ENCODE assay signal across 12 mouse cellular contexts in the genomic region with DNA sequence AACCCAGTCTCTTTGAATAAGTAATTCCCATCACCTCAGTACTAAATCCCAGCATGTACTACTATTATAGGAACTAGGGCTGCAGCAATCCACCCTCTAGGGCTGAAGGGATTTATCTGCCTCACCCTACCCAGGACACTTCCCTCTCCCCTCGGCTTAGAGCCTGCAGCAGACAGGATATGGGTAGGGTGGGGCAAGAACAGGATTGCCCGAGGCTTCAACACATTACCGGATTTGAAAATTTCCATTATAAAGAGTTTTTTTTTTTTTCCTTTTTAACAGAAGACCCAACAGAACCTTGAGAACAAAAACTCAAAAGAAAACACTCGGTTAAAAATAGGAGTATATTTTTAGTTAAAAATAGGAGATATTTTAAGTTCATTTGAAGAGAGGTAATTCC. TPM values are rescaled to one million over a fixed set of nuclear protein-coding genes. Genes with fewer than 3 reads are reported as not detected.
DNase-seq lines count a peak whose midpoint lies in the region; TF ChIP-seq lines count a peak whose summit lies in the region.
"Had no signal": no experiment of that assay in that cellular context is flagged by ENCODE, and none has a peak within 500 bp of the region (broad histone marks: within the 10 kb centered on the region; RNA-seq: fewer than 3 reads in every experiment).

No protein-coding gene starts in this region.

- peak; percentile 39 to 55 for DNase-seq in kidney, postnatal 36 days
- no peak for DNase-seq in kidney, adult 8-10 months
- DNase-seq in CD4-positive, CD25-positive, alpha-beta regulatory T cell, adult 2 months (ENCODE audit: low read depth, low spot score) = peak; percentile 65
- peak; percentile 64 for DNase-seq in ES-E14 (ENCODE audit: low read depth, low spot score)
- peak; percentile 51 for DNase-seq in lung, postnatal 36 days
- DNase-seq in urinary bladder, adult 2 months (ENCODE audit: low spot score) = no peak
- no peak for DNase-seq in gastrocnemius, adult 8-10 months (ENCODE audit: low spot score in 2 of 2)
- DNase-seq: adrenal gland, postnatal 14 days; forebrain, postnatal 0 days; kidney, postnatal 14 days had no signal

- 0 out of 4 replicates have a peak overlapping the region, but pooled peaks of 1 of the 2 experiments have one; percentile 2 for H3K4me3 ChIP-seq in ES-E14 (ENCODE audit: insufficient read depth in 1 of 2, low read depth in 1 of 2, low read length in 2 of 2, poor library complexity in 1 of 2, severe bottlenecking in 1 of 2)
- H3K4me3 ChIP-seq: hindbrain, embryonic 13.5 days; midbrain, embryonic 10.5 days had no signal

- H3K9me3 ChIP-seq in ES-E14 (ENCODE audit: control insufficient read depth, insufficient read depth, low read depth, low read length) = no peaks in the 10 kb centered on the region
- H3K9me3 ChIP-seq: hindbrain, embryonic 13.5 days; midbrain, embryonic 10.5 days had no signal

- no peaks in the 10 kb centered on the region for H3K36me3 ChIP-seq in ES-E14 (ENCODE audit: control insufficient read depth, insufficient read depth, low read length, poor library complexity, severe bottlenecking)
- H3K36me3 ChIP-seq: hindbrain, embryonic 13.5 days; midbrain, embryonic 10.5 days had no signal

- peaks cover 27 to 32% of the 10 kb centered on the region in 2 experiments for H3K4me1 ChIP-seq in ES-E14 (ENCODE audit: control insufficient read depth in 2 of 2, insufficient read depth in 2 of 2, low read length in 2 of 2, poor library complexity in 1 of 2)

- H3K27ac ChIP-seq in ES-E14 (ENCODE audit: insufficient read depth, low read depth, low read length, poor library complexity, severe bottlenecking) = peak overlapping the region; percentile 88; the same call in 1 of the 2 replicates
- H3K27ac ChIP-seq: hindbrain, embryonic 13.5 days; midbrain, embryonic 10.5 days had no signal

- in situ Hi-C loops in ES-E14 (cut with MboI; ENCODE audit: low sequenced_read_pairs in 2 of 2, unreplicated experiment in 2 of 2) = no loop called here

- H3K9ac ChIP-seq in ES-E14 (ENCODE audit: insufficient read depth, low read depth, low read length, poor library complexity, severe bottlenecking) = no peak overlapping the region
- H3K9ac ChIP-seq: forebrain, postnatal 0 days; hindbrain, embryonic 13.5 days had no signal

TF ChIP-seq in ES-E14, 5 proteins besides CTCF, POLR2A, EP300 and RAD21:
- TF ChIP-seq ZNF384 (IDR thresholded peaks at IDR 0.05; ENCODE audit: low read depth, low read length) (peak; percentile 87; the same call in 1 of the 2 replicates), MAFK (IDR thresholded peaks at IDR 0.05; ENCODE audit: insufficient read depth, low read depth, low read length) (no peak), ZC3H11A (IDR thresholded peaks at IDR 0.05; ENCODE audit: borderline replicate concordance, low read depth, low read length) (no peak)

RNA-seq across cellular contexts. Expression of a gene that starts 9.3 kb away (rescaled TPM):
- 25.7 and 52.9 TPM in 2 replicates for total RNA-seq in ES-E14 (2012; rRNA removed)
- 22.6 and 25.7 TPM in 2 replicates for polyA plus RNA-seq in urinary bladder, adult 2 months (2012; rRNA removed)
- 1 to 10 TPM; 1.0 to 1.7 (median 1.2) TPM for total RNA-seq in gastrocnemius, adult 8-10 months (2022)

Comparison
In these comparisons a context has a peak if more than half of its experiments do, and no peak if none do; other contexts are left out.
1. DNase-seq: peak in kidney, postnatal 36 days (2 of 2), CD4-positive, CD25-positive, alpha-beta regulatory T cell, adult 2 months (single experiment), ES-E14 (single experiment) and lung, postnatal 36 days (single experiment); none in kidney, adult 8-10 months (0 of 2), urinary bladder, adult 2 months (single experiment) and gastrocnemius, adult 8-10 months (0 of 2).